Mouse (Mus musculus) bone marrow macrophage, adult 2 months (primary cell): ENCODE data around the gene Magi2. TPM values are rescaled to one million over a fixed set of nuclear protein-coding genes. Genes with fewer than 3 reads are reported as not detected.

Source experiments
- H3K27ac ChIP-seq: 2 replicates; pipeline ENCODE4 v1.5.1; 2012; ENCODE audit warnings: low read depth, low read length; ENCODE audit not compliant: insufficient read depth
- H3K4me1 ChIP-seq: 2 replicates; pipeline ENCODE4 v1.6.1; 2012; ENCODE audit warnings: low read length; ENCODE audit not compliant: control insufficient read depth, insufficient read depth
- H3K4me3 ChIP-seq: 2 replicates; pipeline ENCODE4 v1.5.1; 2012; ENCODE audit warnings: mild to moderate bottlenecking, low read length, moderate library complexity; ENCODE audit not compliant: insufficient read depth
- CTCF ChIP-seq: IDR thresholded peaks from 2 replicates; pipeline ENCODE4 v1.5.1; 2012; ENCODE audit warnings: low read depth, mild to moderate bottlenecking, low read length, moderate library complexity
- POLR2A ChIP-seq: IDR thresholded peaks from 2 replicates; pipeline ENCODE4 v1.6.1; 2012; ENCODE audit warnings: mild to moderate bottlenecking, low read depth, low read length, borderline replicate concordance
- polyA plus RNA-seq: library from polyadenylated mRNA; stranded (reverse); fragments of >200 nt; gene quantifications from 2 replicates; pipeline ENCODE4 v1.2.4, GENCODE M21; 2012; ENCODE audit not compliant: missing spikeins, insufficient read depth, insufficient read length

Gene Magi2
- polyA plus RNA-seq, 1 experiment, result 0.46 TPM

- H3K4me3 ChIP-seq, result 0 out of 2 replicates have a peak overlapping the region, but pooled peaks have one; percentile 4
- TF ChIP-seq POLR2A (no peak), CTCF (no peak)
- no peaks in the 10 kb centered on the region; the same call in 1 of the 2 replicates for H3K4me1 ChIP-seq
- H3K27ac ChIP-seq, result no peak overlapping the region
Observed at GRCm38 (mm10) chr5:19907983-19908705, 681.3 kb downstream of the Magi2 start.

GRCm38 (mm10) chr5:19908706-19909060, 681.8 kb downstream of the Magi2 start:
- Histone ChIP-seq H3K27ac (no peak overlapping the region), H3K4me3 (no peak overlapping the region), H3K4me1 (no peaks in the 10 kb centered on the region; the same call in 1 of the 2 replicates)
- TF ChIP-seq POLR2A (no peak), CTCF (no peak)

- Histone ChIP-seq H3K4me3 (no peak overlapping the region), H3K4me1 (no peaks in the 10 kb centered on the region; the same call in 1 of the 2 replicates), H3K27ac (no peak overlapping the region)
- no peak for TF ChIP-seq POLR2A
- no peak for TF ChIP-seq CTCF
Observed at GRCm38 (mm10) chr5:19909071-19909470, 682.2 kb downstream of the Magi2 start.

- H3K4me3 ChIP-seq, result no peak overlapping the region
- H3K27ac ChIP-seq, result no peak overlapping the region
- no peaks in the 10 kb centered on the region; the same call in 1 of the 2 replicates for H3K4me1 ChIP-seq
- no peak for TF ChIP-seq CTCF
- no peak for TF ChIP-seq POLR2A
Observed at GRCm38 (mm10) chr5:19909664-19910063, 682.8 kb downstream of the Magi2 start.

- Histone ChIP-seq H3K4me1 (no peaks in the 10 kb centered on the region), H3K27ac (no peak overlapping the region), H3K4me3 (no peak overlapping the region)
- TF ChIP-seq CTCF, result no peak
- TF ChIP-seq POLR2A, result no peak
Observed at GRCm38 (mm10) chr5:19932102-19932501, 705.3 kb downstream of the Magi2 start.

- Histone ChIP-seq H3K4me3 (no peak overlapping the region), H3K4me1 (no peaks in the 10 kb centered on the region; the same call in 1 of the 2 replicates), H3K27ac (no peak overlapping the region)
- no peak for TF ChIP-seq POLR2A
Observed at GRCm38 (mm10) chr5:19933190-19933589, 706.4 kb downstream of the Magi2 start.

- Histone ChIP-seq H3K27ac (no peak overlapping the region), H3K4me3 (no peak overlapping the region), H3K4me1 (peaks cover 21% of the 10 kb centered on the region)
- TF ChIP-seq POLR2A, result no peak
- TF ChIP-seq CTCF, result no peak
Observed at GRCm38 (mm10) chr5:19951102-19951501, 724.3 kb downstream of the Magi2 start.

- Histone ChIP-seq H3K27ac (no peak overlapping the region), H3K4me3 (no peak overlapping the region), H3K4me1 (peaks cover 7% of the 10 kb centered on the region)
- TF ChIP-seq POLR2A, result no peak
- no peak for TF ChIP-seq CTCF
Observed at GRCm38 (mm10) chr5:19964113-19964512, 737.3 kb downstream of the Magi2 start.

GRCm38 (mm10) chr5:19972736-19973135, 745.9 kb downstream of the Magi2 start:
- no peak overlapping the region for H3K27ac ChIP-seq
- no peak overlapping the region for H3K4me3 ChIP-seq
- TF ChIP-seq CTCF (no peak), POLR2A (no peak)
- H3K4me1 ChIP-seq, result peaks cover 13% of the 10 kb centered on the region

- H3K4me1 ChIP-seq, result peaks cover 11% of the 10 kb centered on the region
- H3K27ac ChIP-seq, result no peak overlapping the region
- no peak overlapping the region for H3K4me3 ChIP-seq
- TF ChIP-seq POLR2A (no peak), CTCF (no peak)
Observed at GRCm38 (mm10) chr5:19973852-19974251, 747.0 kb downstream of the Magi2 start.

GRCm38 (mm10) chr5:19981518-19981917, 754.7 kb downstream of the Magi2 start:
- Histone ChIP-seq H3K4me1 (no peaks in the 10 kb centered on the region), H3K27ac (no peak overlapping the region)
- no peak for TF ChIP-seq POLR2A
- TF ChIP-seq CTCF, result no peak

More at GRCm38 (mm10) chr5:19981518-19981917, 754.7 kb downstream of the Magi2 start:
- H3K4me3 ChIP-seq, result no peak overlapping the region
